Mouse (Mus musculus) E14TG2a.4 (cell line): ENCODE measurements around the gene Ipo5.

Experiments used
- CTCF ChIP-seq: conservative IDR thresholded peaks from 2 replicates; pipeline ENCODE4 v1.5.1; 2014; ENCODE audit warnings: low read length
- NANOG ChIP-seq: IDR thresholded peaks from 2 replicates; pipeline ENCODE4 v1.6.1; 2014; ENCODE audit warnings: borderline replicate concordance, low read length, mixed read lengths
- POU5F1 ChIP-seq: IDR thresholded peaks from 2 replicates; pipeline ENCODE4 v1.6.1; 2014; ENCODE audit warnings: low read length, borderline replicate concordance

- peak; percentile 66 for TF ChIP-seq CTCF
- TF ChIP-seq NANOG, result no peak
- TF ChIP-seq POU5F1, result no peak
Measured at GRCm38 (mm10) chr14:120875144-120875543, 35.9 kb upstream of the Ipo5 start.
